Mouse (Mus musculus): Measurements from ENCODE around the gene Gpr84. TPM values are rescaled to one million over a fixed set of nuclear protein-coding genes. Genes with fewer than 3 reads are reported as not detected.

Gene Gpr84
- polyA plus RNA-seq, 1 experiment from 2014 or later: 0.53 TPM

DNA sequence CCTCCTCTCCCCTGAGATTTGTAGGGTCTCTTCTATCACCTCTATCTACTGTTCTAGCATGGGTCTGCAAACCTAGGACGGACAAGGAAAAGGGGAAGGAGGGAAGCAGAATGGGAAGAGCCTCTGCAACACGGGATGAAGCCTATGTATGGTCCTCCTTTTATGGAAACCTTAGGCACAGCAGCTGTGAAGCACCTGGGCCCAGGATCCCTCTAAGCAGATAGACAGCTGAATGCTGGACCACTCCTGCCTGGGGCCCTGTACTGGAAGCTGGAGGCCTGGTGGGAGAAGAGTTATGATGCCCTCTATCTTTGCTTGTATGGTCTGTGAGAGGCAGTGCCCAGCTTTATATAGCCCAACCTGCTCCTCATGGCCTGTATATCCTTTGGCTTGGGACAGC, 9.9 kb downstream of the Gpr84 start:
- Histone ChIP-seq H3K9me3 (replicated peaks; ENCODE audit: control insufficient read depth, low read length) (no peaks in the 10 kb centered on the region), H3K36me3 (ENCODE audit: control insufficient read depth, insufficient read depth, low read length) (peaks cover 20% of the 10 kb centered on the region), H3K4me1 (ENCODE audit: control insufficient read depth, insufficient read depth, low read length) (peaks cover 54% of the 10 kb centered on the region), H3K9ac (ENCODE audit: low read depth, low read length) (no peak overlapping the region; the same call in 1 of the 2 replicates), H3K27ac (ENCODE audit: low read depth, low read length) (peak overlapping the region; percentile 69; the same call in 1 of the 2 replicates), H3K4me2 (peak overlapping the region; percentile 49), H3K27me3 (ENCODE audit: control insufficient read depth, insufficient read depth, low read length) (no peaks in the 10 kb centered on the region), H3K4me3 (ENCODE audit: low read depth, low read length) (peak overlapping the region; percentile 3; the same call in 1 of the 2 replicates)
- ATAC-seq (replicated peaks; ENCODE audit: insufficient number of reproducible peaks, low FRiP score, low TSS enrichment): no peak
- 24% methylated on average over 2 of the region's 2 CpGs for WGBS (ENCODE audit: insufficient replicate concordance)

DNA sequence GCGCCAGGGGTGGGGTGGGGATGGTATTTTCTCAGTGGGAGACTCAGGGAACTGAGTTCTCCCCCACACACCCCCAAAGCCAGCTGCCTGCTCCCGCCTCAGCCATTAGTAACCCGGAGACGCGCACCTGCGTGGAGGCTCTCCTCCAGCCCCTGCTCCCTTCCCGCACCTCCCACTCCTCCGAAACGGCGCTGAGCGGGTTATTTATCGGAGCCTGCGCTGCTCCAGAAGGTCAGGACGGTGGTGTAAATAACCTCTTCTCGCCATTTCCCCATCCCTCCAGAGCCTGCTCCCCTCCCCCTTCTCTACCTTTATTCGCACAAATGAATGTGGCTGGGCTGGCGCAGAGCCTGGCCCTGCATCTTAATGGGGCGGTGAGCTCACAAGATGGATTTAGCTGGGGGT, 10.3 kb downstream of the Gpr84 start:
- Histone ChIP-seq H3K27me3 (ENCODE audit: control insufficient read depth, insufficient read depth, low read length) (no peaks in the 10 kb centered on the region), H3K27ac (ENCODE audit: low read depth, low read length) (peak overlapping the region; percentile 69; the same call in 1 of the 2 replicates), H3K9ac (ENCODE audit: low read depth, low read length) (peak overlapping the region; percentile 17; the same call in 1 of the 2 replicates), H3K4me3 (ENCODE audit: low read depth, low read length) (peak overlapping the region; percentile 3; the same call in 1 of the 2 replicates), H3K4me1 (ENCODE audit: control insufficient read depth, insufficient read depth, low read length) (peaks cover 56% of the 10 kb centered on the region), H3K36me3 (ENCODE audit: control insufficient read depth, insufficient read depth, low read length) (peaks cover 23% of the 10 kb centered on the region), H3K9me3 (replicated peaks; ENCODE audit: control insufficient read depth, low read length) (no peaks in the 10 kb centered on the region), H3K4me2 (peak overlapping the region; percentile 49)
- ATAC-seq (replicated peaks; ENCODE audit: insufficient number of reproducible peaks, low FRiP score, low TSS enrichment): no peak
- WGBS (ENCODE audit: insufficient replicate concordance): 14% methylated on average over 18 of the region's 18 CpGs

DNA sequence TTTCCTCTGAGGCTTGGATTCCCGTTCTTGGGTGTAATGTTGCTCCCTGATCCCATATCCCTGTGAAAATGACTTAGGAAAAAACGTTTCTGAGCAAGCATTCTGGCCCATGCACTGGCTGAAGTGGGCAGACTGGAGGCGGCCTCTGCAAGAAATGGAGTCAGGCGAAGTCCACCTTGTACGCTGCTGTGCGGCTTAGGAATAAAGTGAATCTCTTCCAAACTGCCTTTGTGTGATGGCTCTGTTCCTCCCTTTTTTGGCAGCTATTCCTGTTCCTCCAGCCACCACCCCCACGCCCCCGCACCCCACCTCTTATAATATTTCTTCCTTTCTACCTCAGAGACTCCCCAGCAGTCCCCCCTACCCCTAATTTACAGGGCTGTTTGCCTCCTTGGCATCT, 10.8 kb downstream of the Gpr84 start:
- ATAC-seq (replicated peaks; ENCODE audit: insufficient number of reproducible peaks, low FRiP score, low TSS enrichment): no peak
- Histone ChIP-seq H3K9ac (ENCODE audit: low read depth, low read length) (peak overlapping the region; percentile 17; the same call in 1 of the 2 replicates), H3K4me1 (ENCODE audit: control insufficient read depth, insufficient read depth, low read length) (peaks cover 56% of the 10 kb centered on the region), H3K27ac (ENCODE audit: low read depth, low read length) (0 out of 2 replicates have a peak overlapping the region, but pooled peaks have one; percentile 35), H3K9me3 (replicated peaks; ENCODE audit: control insufficient read depth, low read length) (no peaks in the 10 kb centered on the region), H3K4me3 (ENCODE audit: low read depth, low read length) (peak overlapping the region; percentile 3; the same call in 1 of the 2 replicates), H3K4me2 (peak overlapping the region; percentile 49), H3K36me3 (ENCODE audit: control insufficient read depth, insufficient read depth, low read length) (peaks cover 23% of the 10 kb centered on the region), H3K27me3 (ENCODE audit: control insufficient read depth, insufficient read depth, low read length) (no peaks in the 10 kb centered on the region)
- 54% methylated on average over 8 of the region's 8 CpGs for WGBS (ENCODE audit: insufficient replicate concordance)

DNA sequence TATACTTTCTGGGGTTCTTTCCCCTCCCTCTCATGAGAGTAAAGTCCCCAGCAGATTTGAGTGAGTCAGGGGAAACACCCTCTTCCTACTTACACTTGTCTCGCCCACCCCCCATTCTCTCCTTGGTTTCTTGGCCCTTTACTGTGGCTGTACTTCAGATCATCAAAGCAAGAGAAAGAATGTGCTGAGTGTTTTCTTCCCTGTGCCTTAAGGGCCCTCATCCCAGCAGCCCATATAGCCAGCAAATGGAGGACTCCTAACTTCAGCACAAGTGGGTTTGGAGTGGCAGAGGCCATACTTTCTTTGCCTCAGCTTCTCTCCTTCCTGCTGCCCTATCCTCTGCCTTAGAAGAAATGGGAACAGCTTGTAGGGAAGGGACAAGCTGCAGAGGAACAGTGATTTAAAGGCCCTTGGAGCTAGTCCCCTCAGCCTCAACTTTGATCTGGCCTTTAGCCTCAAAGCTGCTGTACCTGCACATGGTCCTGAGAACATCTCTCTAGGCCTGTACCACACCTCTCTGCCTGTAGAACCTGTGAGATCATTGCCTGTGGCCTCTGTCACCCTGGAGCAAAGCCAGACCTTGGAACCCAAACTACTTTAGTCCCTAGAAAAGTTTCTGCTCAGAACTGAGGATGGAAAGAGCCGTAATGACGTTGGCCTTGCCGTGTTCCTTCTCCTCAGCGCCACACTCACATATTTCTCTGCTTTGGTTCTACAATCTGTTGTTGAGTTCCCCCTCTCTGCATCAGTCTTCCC, 11.4 kb downstream of the Gpr84 start:
- peaks cover 23% of the 10 kb centered on the region for H3K36me3 ChIP-seq (ENCODE audit: control insufficient read depth, insufficient read depth, low read length)
- no peaks in the 10 kb centered on the region for H3K27me3 ChIP-seq (ENCODE audit: control insufficient read depth, insufficient read depth, low read length)
- H3K4me3 ChIP-seq (ENCODE audit: low read depth, low read length): no peak overlapping the region
- H3K9me3 ChIP-seq (replicated peaks; ENCODE audit: control insufficient read depth, low read length): no peaks in the 10 kb centered on the region
- 0 out of 2 replicates have a peak overlapping the region, but pooled peaks have one; percentile 35 for H3K27ac ChIP-seq (ENCODE audit: low read depth, low read length)
- H3K9ac ChIP-seq (ENCODE audit: low read depth, low read length): no peak overlapping the region
- 69% methylated on average over 5 of the region's 5 CpGs for WGBS (ENCODE audit: insufficient replicate concordance)
- no peak for ATAC-seq (replicated peaks; ENCODE audit: insufficient number of reproducible peaks, low FRiP score, low TSS enrichment)
- H3K4me2 ChIP-seq: no peak overlapping the region
- H3K4me1 ChIP-seq (ENCODE audit: control insufficient read depth, insufficient read depth, low read length): peaks cover 50% of the 10 kb centered on the region

DNA sequence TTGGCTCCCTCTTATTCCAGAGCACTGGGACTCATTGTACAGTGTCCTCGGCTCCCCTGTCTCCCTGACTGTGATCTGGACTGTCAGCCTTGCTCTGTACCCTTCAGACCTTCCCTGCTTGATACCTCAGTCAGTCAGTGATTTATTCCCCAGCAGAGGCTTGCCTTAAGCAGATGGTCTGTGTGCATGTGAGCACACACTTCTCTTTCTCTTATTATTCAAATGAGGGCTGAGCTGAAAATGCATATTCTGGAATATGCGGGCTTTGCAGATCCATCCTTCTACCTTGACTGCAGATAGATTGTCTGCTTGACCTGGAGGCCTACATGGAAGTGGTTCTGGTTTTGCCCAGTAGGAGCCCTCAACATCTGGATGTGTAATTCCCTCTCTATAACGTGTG, 12.4 kb downstream of the Gpr84 start:
- Histone ChIP-seq H3K36me3 (ENCODE audit: control insufficient read depth, insufficient read depth, low read length) (peaks cover 29% of the 10 kb centered on the region), H3K27me3 (ENCODE audit: control insufficient read depth, insufficient read depth, low read length) (no peaks in the 10 kb centered on the region), H3K4me2 (no peak overlapping the region), H3K27ac (ENCODE audit: low read depth, low read length) (no peak overlapping the region), H3K4me1 (ENCODE audit: control insufficient read depth, insufficient read depth, low read length) (peaks cover 40% of the 10 kb centered on the region), H3K9ac (ENCODE audit: low read depth, low read length) (0 out of 2 replicates have a peak overlapping the region, but pooled peaks have one; percentile 34), H3K9me3 (replicated peaks; ENCODE audit: control insufficient read depth, low read length) (no peaks in the 10 kb centered on the region), H3K4me3 (ENCODE audit: low read depth, low read length) (no peak overlapping the region)
- no peak for ATAC-seq (replicated peaks; ENCODE audit: insufficient number of reproducible peaks, low FRiP score, low TSS enrichment)
- 81% methylated on average over 3 of the region's 3 CpGs for WGBS (ENCODE audit: insufficient replicate concordance)

DNA sequence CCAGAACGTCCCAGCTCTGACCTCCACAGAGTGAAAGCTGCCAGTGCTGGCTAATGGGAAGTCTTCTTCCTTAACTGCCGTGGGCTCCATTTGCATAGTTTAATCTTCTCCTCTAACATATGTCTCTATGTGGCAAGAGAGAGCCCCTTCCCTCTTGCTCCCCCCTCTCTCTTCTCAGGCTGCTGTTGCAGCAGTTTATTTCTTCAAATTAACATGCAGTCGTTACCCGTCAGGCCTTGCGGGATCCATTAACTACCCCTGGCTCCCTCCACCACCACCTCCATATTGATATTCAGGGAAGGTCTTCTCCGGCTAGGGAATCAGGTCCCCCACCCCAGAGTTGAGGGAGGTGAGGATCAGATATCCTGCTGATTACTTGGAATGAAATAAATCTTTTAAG, 13.1 kb downstream of the Gpr84 start:
- Histone ChIP-seq H3K4me2 (no peak overlapping the region), H3K9me3 (replicated peaks; ENCODE audit: control insufficient read depth, low read length) (no peaks in the 10 kb centered on the region), H3K27ac (ENCODE audit: low read depth, low read length) (no peak overlapping the region), H3K9ac (ENCODE audit: low read depth, low read length) (no peak overlapping the region), H3K36me3 (ENCODE audit: control insufficient read depth, insufficient read depth, low read length) (peaks cover 34% of the 10 kb centered on the region), H3K4me3 (ENCODE audit: low read depth, low read length) (no peak overlapping the region), H3K4me1 (ENCODE audit: control insufficient read depth, insufficient read depth, low read length) (peaks cover 33% of the 10 kb centered on the region), H3K27me3 (ENCODE audit: control insufficient read depth, insufficient read depth, low read length) (no peaks in the 10 kb centered on the region)
- WGBS (ENCODE audit: insufficient replicate concordance): 73% methylated on average over 6 of the region's 6 CpGs
- ATAC-seq (replicated peaks; ENCODE audit: insufficient number of reproducible peaks, low FRiP score, low TSS enrichment): no peak

DNA sequence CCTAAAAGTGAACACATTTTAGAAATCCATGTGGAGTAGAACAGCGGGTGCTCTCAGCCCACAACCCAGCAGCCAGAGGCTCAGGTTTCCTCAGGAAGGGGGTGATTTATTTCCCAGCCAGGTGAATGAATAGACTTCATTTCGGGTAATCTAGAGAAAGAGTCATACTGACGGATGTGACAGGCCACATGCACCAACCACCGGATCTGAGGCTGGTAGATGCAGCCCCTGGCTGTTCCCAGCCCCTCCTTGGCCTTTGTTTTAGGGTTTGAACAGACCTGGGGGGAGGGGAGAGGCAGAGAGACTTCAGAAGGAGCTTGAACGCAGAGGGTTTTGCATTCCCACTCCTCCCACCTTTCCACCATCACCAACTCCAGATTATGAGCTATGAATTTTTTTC, 14.6 kb downstream of the Gpr84 start:
- Histone ChIP-seq H3K36me3 (ENCODE audit: control insufficient read depth, insufficient read depth, low read length) (peaks cover 42% of the 10 kb centered on the region), H3K4me1 (ENCODE audit: control insufficient read depth, insufficient read depth, low read length) (peaks cover 19% of the 10 kb centered on the region), H3K27me3 (ENCODE audit: control insufficient read depth, insufficient read depth, low read length) (no peaks in the 10 kb centered on the region), H3K27ac (ENCODE audit: low read depth, low read length) (0 out of 2 replicates have a peak overlapping the region, but pooled peaks have one; percentile 35), H3K9me3 (replicated peaks; ENCODE audit: control insufficient read depth, low read length) (no peaks in the 10 kb centered on the region), H3K4me3 (ENCODE audit: low read depth, low read length) (no peak overlapping the region), H3K9ac (ENCODE audit: low read depth, low read length) (0 out of 2 replicates have a peak overlapping the region, but pooled peaks have one; percentile 39), H3K4me2 (no peak overlapping the region)
- no peak for ATAC-seq (replicated peaks; ENCODE audit: insufficient number of reproducible peaks, low FRiP score, low TSS enrichment)
- WGBS (ENCODE audit: insufficient replicate concordance): 34% methylated on average over 5 of the region's 5 CpGs

DNA sequence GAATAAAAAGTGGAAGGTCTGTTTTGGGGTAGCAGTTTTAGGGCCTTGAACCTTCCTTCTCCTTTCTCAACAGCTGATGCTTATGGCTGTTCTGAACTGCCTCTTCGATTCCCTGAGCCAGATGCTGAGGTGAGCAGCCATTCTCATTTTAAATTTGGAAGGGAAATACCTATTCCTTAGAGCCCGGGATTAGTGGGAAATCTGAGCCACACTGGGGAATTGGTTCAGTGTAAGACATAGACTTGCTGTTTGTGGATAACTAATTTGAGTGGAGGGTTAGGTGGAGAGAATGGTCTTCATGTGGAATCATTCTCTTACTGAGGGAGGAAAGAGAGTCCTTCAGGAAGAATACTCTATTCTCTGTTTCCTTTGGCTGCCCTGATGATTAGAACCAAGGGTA, 15.8 kb downstream of the Gpr84 start:
- peaks cover 42% of the 10 kb centered on the region for H3K36me3 ChIP-seq (ENCODE audit: control insufficient read depth, insufficient read depth, low read length)
- H3K4me2 ChIP-seq: no peak overlapping the region
- no peak for ATAC-seq (replicated peaks; ENCODE audit: insufficient number of reproducible peaks, low FRiP score, low TSS enrichment)
- WGBS (ENCODE audit: insufficient replicate concordance): 87% methylated on average over 2 of the region's 2 CpGs
- peaks cover 10% of the 10 kb centered on the region for H3K4me1 ChIP-seq (ENCODE audit: control insufficient read depth, insufficient read depth, low read length)
- H3K27me3 ChIP-seq (ENCODE audit: control insufficient read depth, insufficient read depth, low read length): no peaks in the 10 kb centered on the region
- H3K9ac ChIP-seq (ENCODE audit: low read depth, low read length): no peak overlapping the region
- no peak overlapping the region for H3K27ac ChIP-seq (ENCODE audit: low read depth, low read length)
- H3K4me3 ChIP-seq (ENCODE audit: low read depth, low read length): no peak overlapping the region
- no peaks in the 10 kb centered on the region for H3K9me3 ChIP-seq (replicated peaks; ENCODE audit: control insufficient read depth, low read length)
